Mouse (Mus musculus) left cerebral cortex, adult 6 months (tissue): ENCODE results near the gene Zmat5. TPM values are rescaled to one million over a fixed set of nuclear protein-coding genes. Genes with fewer than 3 reads are reported as not detected.

Experiments used
- long read RNA-seq, 2 experiments: library from polyadenylated mRNA; unstranded; transcript quantifications; one replicate each; pipeline ENCODE4 v2.0.0; 2019 to 2020
- polyA plus RNA-seq: library from polyadenylated mRNA; unstranded; fragments of <200 nt; fragmentation: Nextera tagmentation; gene quantifications from 2 replicates; pipeline ENCODE4 v1.2.3, GENCODE M21; 2021

The Zmat5 gene
- 70.5 and 71.0 TPM in 2 replicates for polyA plus RNA-seq
- long read RNA-seq, experiment 1, transcript Zmat5-201 (6 exons, 792 nt): major isoform, 6 of 22 reads
- long read RNA-seq, experiment 1, partial matches to known transcripts: 1 of 22 reads
- long read RNA-seq, experiment 1, other reads (novel, unspliced or antisense): 15 of 22 reads
- long read RNA-seq, experiment 2, transcript Zmat5-201 (6 exons, 792 nt): major isoform, 19 of 56 reads
- long read RNA-seq, experiment 2, partial matches to known transcripts: 2 of 56 reads
- long read RNA-seq, experiment 2, other reads (novel, unspliced or antisense): 35 of 56 reads

GRCm38 (mm10) chr11:4704072-4704964 lies at the start of gene Zmat5, which contains the start of gene Uqcr10:
Zmat5 (plus strand) TSS chr11:4704678.
Uqcr10 (minus strand) TSS chr11:4704342.

GRCm38 (mm10) chr11:4746733-4747132 lies 42.3 kb downstream of the Zmat5 start, which contains the start of gene Cabp7:
Cabp7 (minus strand) TSS chr11:4746778.

Other genes with a start within 250 kb of the Zmat5 start
- gene Mtmr3, start 109.8 kb upstream of the Zmat5 start, polyA plus RNA-seq: 9.4 and 19.7 TPM in 2 replicates
- gene Gm11032, start 84.6 kb upstream of the Zmat5 start, polyA plus RNA-seq: not detected in 2 replicates
- 5.9 and 6.4 TPM in 2 replicates for gene Ascc2, start 66.9 kb upstream of the Zmat5 start, polyA plus RNA-seq
- 1,504 and 1,601 TPM in 2 replicates for gene Uqcr10, start 336 bp upstream of the Zmat5 start, polyA plus RNA-seq
- gene Cabp7, start 42.1 kb downstream of the Zmat5 start, polyA plus RNA-seq: 5.8 and 8.6 TPM in 2 replicates
- gene Nf2, start 144.9 kb downstream of the Zmat5 start, polyA plus RNA-seq: 13.8 and 16.3 TPM in 2 replicates
- gene Nipsnap1, start 169.3 kb downstream of the Zmat5 start, polyA plus RNA-seq: 75.9 and 133 TPM in 2 replicates
- 26.0 and 28.9 TPM in 2 replicates for gene Thoc5, start 190.6 kb downstream of the Zmat5 start, polyA plus RNA-seq
- 9.4 and 24.1 TPM in 2 replicates for gene Nefh, start 243.4 kb downstream of the Zmat5 start, polyA plus RNA-seq